Mouse (Mus musculus): ENCODE measurements around the gene Farp1.

DNA sequence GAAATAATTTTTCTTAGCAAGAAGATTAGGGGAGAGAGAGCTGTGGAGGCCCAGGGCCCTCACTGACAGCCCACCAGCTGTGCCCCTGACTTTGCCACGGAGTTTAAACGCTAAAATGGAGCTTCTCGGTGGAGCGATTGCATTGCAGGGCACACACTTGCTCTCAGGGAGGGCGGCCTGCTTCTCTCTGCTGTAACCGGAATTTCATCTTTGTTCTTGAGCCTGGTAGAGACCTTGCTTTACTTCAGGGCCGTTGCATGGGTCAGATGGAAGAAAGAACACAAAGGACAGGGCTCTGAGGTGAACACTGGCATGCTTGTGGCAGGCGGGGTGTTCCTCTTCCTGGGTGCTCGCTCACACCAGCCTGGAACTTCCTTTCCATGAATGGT lies 74.1 kb downstream of the Farp1 start:
- TF ChIP-seq POLR2A (IDR thresholded peaks at IDR 0.05; ENCODE audit: borderline replicate concordance, insufficient read depth, low read length) (no peak), CTCF (IDR thresholded peaks at IDR 0.05; ENCODE audit: borderline replicate concordance, insufficient read depth, low read depth, low read length) (no peak)
